Mouse (Mus musculus): ENCODE results near the gene Tmem210. TPM values are rescaled to one million over a fixed set of nuclear protein-coding genes. Genes with fewer than 3 reads are reported as not detected.

The Tmem210 gene
- not detected in 2 replicates for polyA plus RNA-seq (2014; fragmentation: Nextera tagmentation; extraction: Ambion mirVana)

- DNase-seq (no peak), ATAC-seq (ENCODE audit: low FRiP score, low TSS enrichment) (no peak)
- 0 out of 2 replicates have a peak, but pooled peaks cover 5% of the 10 kb centered on the region for H3K4me1 ChIP-seq (ENCODE audit: control insufficient read depth, insufficient read depth, low read length)
- peaks cover 45% of the 10 kb centered on the region for H3K27me3 ChIP-seq (ENCODE audit: control insufficient read depth, insufficient read depth, low read length)
- H3K9me3 ChIP-seq (ENCODE audit: control insufficient read depth, low read length) = no peaks in the 10 kb centered on the region
- no peak within 1 kb of the TSS for H3K4me3 ChIP-seq (replicated peaks; ENCODE audit: low read depth, low read length)
- H3K4me2 ChIP-seq (ENCODE audit: low read length) = no peak within 1 kb of the TSS
- no peak within 1 kb of the TSS for H3K9ac ChIP-seq (replicated peaks; ENCODE audit: low read length)
- 83% methylated on average over 6 of the region's 6 CpGs for WGBS
- no peak within 1 kb of the TSS for H3K27ac ChIP-seq (replicated peaks; ENCODE audit: low read depth, low read length)
- H3K36me3 ChIP-seq (ENCODE audit: control insufficient read depth, insufficient read depth, low read length) = peaks cover 32% of the 10 kb centered on the region
Observed at GRCm38 (mm10) chr2:25287927-25288649, at the start of gene Tmem210. Gene Tmem210 (plus strand): TSS chr2:25288145.

GRCm38 (mm10) chr2:25239766-25240165 is 48.2 kb upstream of the Tmem210 start:
- Histone ChIP-seq H3K36me3 (ENCODE audit: control insufficient read depth, insufficient read depth, low read length) (peaks cover 6% of the 10 kb centered on the region; the same call in 1 of the 2 replicates), H3K4me3 (replicated peaks; ENCODE audit: low read depth, low read length) (no peak overlapping the region), H3K9me3 (ENCODE audit: control insufficient read depth, low read length) (no peaks in the 10 kb centered on the region), H3K27me3 (ENCODE audit: control insufficient read depth, insufficient read depth, low read length) (no peaks in the 10 kb centered on the region), H3K4me1 (ENCODE audit: control insufficient read depth, insufficient read depth, low read length) (peaks cover 19% of the 10 kb centered on the region), H3K27ac (replicated peaks; ENCODE audit: low read depth, low read length) (no peak overlapping the region), H3K4me2 (ENCODE audit: low read length) (no peak overlapping the region), H3K9ac (replicated peaks; ENCODE audit: low read length) (no peak overlapping the region)
- no peak for DNase-seq
- WGBS = 90% methylated on average over 3 of the region's 3 CpGs
- ATAC-seq (ENCODE audit: low FRiP score, low TSS enrichment) = no peak

GRCm38 (mm10) chr2:25240310-25240709 is 47.6 kb upstream of the Tmem210 start:
- Histone ChIP-seq H3K36me3 (ENCODE audit: control insufficient read depth, insufficient read depth, low read length) (peaks cover 10% of the 10 kb centered on the region; the same call in 1 of the 2 replicates), H3K9me3 (ENCODE audit: control insufficient read depth, low read length) (no peaks in the 10 kb centered on the region), H3K4me2 (ENCODE audit: low read length) (peak overlapping the region; percentile 82), H3K9ac (replicated peaks; ENCODE audit: low read length) (no peak overlapping the region), H3K4me3 (replicated peaks; ENCODE audit: low read depth, low read length) (peak overlapping the region; percentile 69; the same call in 1 of the 2 replicates), H3K27me3 (ENCODE audit: control insufficient read depth, insufficient read depth, low read length) (no peaks in the 10 kb centered on the region), H3K4me1 (ENCODE audit: control insufficient read depth, insufficient read depth, low read length) (peaks cover 19% of the 10 kb centered on the region), H3K27ac (replicated peaks; ENCODE audit: low read depth, low read length) (no peak overlapping the region; the same call in 1 of the 2 replicates)
- 54% methylated on average over 8 of the region's 8 CpGs for WGBS
- DNase-seq (no peak), ATAC-seq (ENCODE audit: low FRiP score, low TSS enrichment) (no peak)

GRCm38 (mm10) chr2:25240723-25241437 is 47.1 kb upstream of the Tmem210 start:
- peak overlapping the region; percentile 60 for H3K27ac ChIP-seq (replicated peaks; ENCODE audit: low read depth, low read length)

GRCm38 (mm10) chr2:25241438-25241775 is 46.5 kb upstream of the Tmem210 start:
- peaks cover 20% of the 10 kb centered on the region for H3K36me3 ChIP-seq (ENCODE audit: control insufficient read depth, insufficient read depth, low read length)
- no peak for DNase-seq
- peak overlapping the region; percentile 60 for H3K27ac ChIP-seq (replicated peaks; ENCODE audit: low read depth, low read length)

More at GRCm38 (mm10) chr2:25240723-25241437, 47.1 kb upstream of the Tmem210 start:
- peaks cover 19% of the 10 kb centered on the region for H3K4me1 ChIP-seq (ENCODE audit: control insufficient read depth, insufficient read depth, low read length)
- H3K36me3 ChIP-seq (ENCODE audit: control insufficient read depth, insufficient read depth, low read length) = peaks cover 15% of the 10 kb centered on the region
- peak; percentile 89 for DNase-seq
- H3K9me3 ChIP-seq (ENCODE audit: control insufficient read depth, low read length) = no peaks in the 10 kb centered on the region
- no peaks in the 10 kb centered on the region for H3K27me3 ChIP-seq (ENCODE audit: control insufficient read depth, insufficient read depth, low read length)
- H3K4me2 ChIP-seq (ENCODE audit: low read length) = peak overlapping the region; percentile 82
- H3K4me3 ChIP-seq (replicated peaks; ENCODE audit: low read depth, low read length) = peak overlapping the region; percentile 69
- peak; percentile 70 for ATAC-seq (ENCODE audit: low FRiP score, low TSS enrichment)
- WGBS = 2% methylated on average over 29 of the region's 29 CpGs
- H3K9ac ChIP-seq (replicated peaks; ENCODE audit: low read length) = peak overlapping the region; percentile 81

GRCm38 (mm10) chr2:25242101-25242506 is 45.8 kb upstream of the Tmem210 start, which contains the start of the genes Rnf208 and Cysrt1:
Gene Rnf208 (plus strand): TSS chr2:25242255.
Gene Cysrt1 (minus strand): TSS chr2:25242452.
- Histone ChIP-seq H3K36me3 (ENCODE audit: control insufficient read depth, insufficient read depth, low read length) (peaks cover 26% of the 10 kb centered on the region), H3K27ac (replicated peaks; ENCODE audit: low read depth, low read length) (peak within 1 kb of the TSS; percentile 74), H3K9me3 (ENCODE audit: control insufficient read depth, low read length) (no peaks in the 10 kb centered on the region), H3K4me2 (ENCODE audit: low read length) (peak within 1 kb of the TSS; percentile 82), H3K9ac (replicated peaks; ENCODE audit: low read length) (peak within 1 kb of the TSS; percentile 81), H3K27me3 (ENCODE audit: control insufficient read depth, insufficient read depth, low read length) (no peaks in the 10 kb centered on the region), H3K4me3 (replicated peaks; ENCODE audit: low read depth, low read length) (peak within 1 kb of the TSS; percentile 69), H3K4me1 (ENCODE audit: control insufficient read depth, insufficient read depth, low read length) (peaks cover 19% of the 10 kb centered on the region)
- ATAC-seq (ENCODE audit: low FRiP score, low TSS enrichment) (peak; percentile 62), DNase-seq (peak; percentile 81)
- 0% methylated on average over 57 of the region's 59 CpGs for WGBS

More at GRCm38 (mm10) chr2:25241438-25241775, 46.5 kb upstream of the Tmem210 start:
- peak; percentile 21; the same call in 1 of the 2 replicates for ATAC-seq (ENCODE audit: low FRiP score, low TSS enrichment)
- Histone ChIP-seq H3K9me3 (ENCODE audit: control insufficient read depth, low read length) (no peaks in the 10 kb centered on the region), H3K27me3 (ENCODE audit: control insufficient read depth, insufficient read depth, low read length) (no peaks in the 10 kb centered on the region), H3K4me1 (ENCODE audit: control insufficient read depth, insufficient read depth, low read length) (peaks cover 19% of the 10 kb centered on the region), H3K9ac (replicated peaks; ENCODE audit: low read length) (peak overlapping the region; percentile 81), H3K4me3 (replicated peaks; ENCODE audit: low read depth, low read length) (peak overlapping the region; percentile 69), H3K4me2 (ENCODE audit: low read length) (peak overlapping the region; percentile 82)
- 15% methylated on average over 6 of the region's 6 CpGs for WGBS

GRCm38 (mm10) chr2:25243342-25243741 is 44.6 kb upstream of the Tmem210 start:
- DNase-seq (no peak), ATAC-seq (ENCODE audit: low FRiP score, low TSS enrichment) (no peak)
- Histone ChIP-seq H3K4me2 (ENCODE audit: low read length) (peak overlapping the region; percentile 82), H3K9me3 (ENCODE audit: control insufficient read depth, low read length) (no peaks in the 10 kb centered on the region), H3K27me3 (ENCODE audit: control insufficient read depth, insufficient read depth, low read length) (no peaks in the 10 kb centered on the region), H3K4me1 (ENCODE audit: control insufficient read depth, insufficient read depth, low read length) (peaks cover 19% of the 10 kb centered on the region), H3K27ac (replicated peaks; ENCODE audit: low read depth, low read length) (no peak overlapping the region), H3K9ac (replicated peaks; ENCODE audit: low read length) (peak overlapping the region; percentile 81), H3K36me3 (ENCODE audit: control insufficient read depth, insufficient read depth, low read length) (peaks cover 39% of the 10 kb centered on the region), H3K4me3 (replicated peaks; ENCODE audit: low read depth, low read length) (peak overlapping the region; percentile 69)
- WGBS = 79% methylated on average over 8 of the region's 8 CpGs

GRCm38 (mm10) chr2:25244144-25244543 is 43.8 kb upstream of the Tmem210 start:
- Histone ChIP-seq H3K4me2 (ENCODE audit: low read length) (no peak overlapping the region), H3K9ac (replicated peaks; ENCODE audit: low read length) (no peak overlapping the region), H3K36me3 (ENCODE audit: control insufficient read depth, insufficient read depth, low read length) (peaks cover 46% of the 10 kb centered on the region), H3K27me3 (ENCODE audit: control insufficient read depth, insufficient read depth, low read length) (no peaks in the 10 kb centered on the region), H3K27ac (replicated peaks; ENCODE audit: low read depth, low read length) (no peak overlapping the region), H3K9me3 (ENCODE audit: control insufficient read depth, low read length) (no peaks in the 10 kb centered on the region), H3K4me1 (ENCODE audit: control insufficient read depth, insufficient read depth, low read length) (peaks cover 19% of the 10 kb centered on the region), H3K4me3 (replicated peaks; ENCODE audit: low read depth, low read length) (no peak overlapping the region)
- 92% methylated on average over 4 of the region's 4 CpGs for WGBS
- ATAC-seq (ENCODE audit: low FRiP score, low TSS enrichment) (no peak), DNase-seq (no peak)

Data from midbrain, embryonic 14.5 days (tissue).